Mouse (Mus musculus): ENCODE measurements around the gene Wfs1. TPM values are rescaled to one million over a fixed set of nuclear protein-coding genes. Genes with fewer than 3 reads are reported as not detected.
A peak's percentile ranks its signal among the peaks of the same experiment; 100 is the strongest.

The Wfs1 gene
- polyA plus RNA-seq, 1 experiment from 2014 or later: 20.1 TPM

DNA sequence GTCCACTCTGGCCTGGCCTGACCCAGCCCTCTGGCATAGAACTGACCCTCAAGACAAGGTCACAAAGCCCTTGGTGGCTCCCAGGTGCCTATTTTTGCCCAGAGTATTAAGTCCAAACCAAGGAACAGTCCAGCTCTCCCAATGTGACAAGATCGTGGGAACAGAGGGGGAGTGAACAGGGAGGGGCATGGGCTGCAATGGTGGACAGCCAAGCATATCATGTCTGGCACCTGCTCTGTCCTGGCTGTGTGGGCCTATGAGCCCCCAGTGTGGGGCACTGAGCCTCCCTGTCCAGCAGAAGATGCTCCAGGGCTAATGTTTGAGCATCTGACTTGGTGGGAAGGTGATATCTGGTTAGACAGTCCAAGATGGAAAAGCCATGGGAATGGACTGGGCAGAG lies 2.4 kb downstream of the Wfs1 start:
- ATAC-seq (ENCODE audit: insufficient number of reproducible peaks, insufficient read depth, low FRiP score, low read depth): no peak
- Histone ChIP-seq H3K36me3 (ENCODE audit: control insufficient read depth, insufficient read depth, low read length) (peaks cover 3% of the 10 kb centered on the region; the same call in 1 of the 2 replicates), H3K27ac (replicated peaks in 1 of 2; ENCODE audit: control insufficient read depth in 1 of 2, insufficient read depth in 1 of 2, low read depth in 2 of 2, low read length in 2 of 2) (no peak overlapping the region), H3K4me2 (ENCODE audit: low read length) (no peak overlapping the region), H3K4me3 (ENCODE audit: control insufficient read depth in 1 of 2, insufficient read depth in 1 of 2, low read depth in 1 of 2, low read length in 2 of 2) (no peak overlapping the region), H3K27me3 (ENCODE audit: control insufficient read depth, insufficient read depth, low read length) (no peaks in the 10 kb centered on the region), H3K4me1 (ENCODE audit: control insufficient read depth in 2 of 2, insufficient read depth in 2 of 2, low read length in 2 of 2) (peaks cover 5 to 10% of the 10 kb centered on the region in 2 experiments; a peak in 3 of 4 replicates), H3K9me3 (ENCODE audit: control insufficient read depth, low read length) (no peaks in the 10 kb centered on the region), H3K9ac (ENCODE audit: low read length) (no peak overlapping the region)
- WGBS: 68% methylated on average over 1 of the region's 1 CpGs

DNA sequence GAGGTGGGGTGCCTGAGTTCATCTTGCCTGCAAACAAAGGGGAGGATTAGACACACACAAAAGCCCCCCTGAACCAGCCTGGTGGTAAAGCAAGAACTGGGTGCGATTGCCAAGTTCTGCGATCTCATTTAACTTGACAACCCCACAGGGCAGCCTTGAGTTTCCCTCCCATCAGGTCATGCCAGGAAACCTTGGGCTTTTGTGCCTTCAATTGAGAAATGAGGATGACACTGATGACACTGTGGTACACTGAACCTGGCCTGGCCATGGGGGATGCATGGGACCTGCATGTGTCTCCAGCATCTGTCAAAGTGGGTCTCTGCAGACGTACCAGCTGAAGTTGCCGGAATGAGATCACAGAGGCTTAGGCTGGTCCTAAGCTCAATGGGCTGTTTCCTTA lies 6.7 kb downstream of the Wfs1 start:
- Histone ChIP-seq H3K4me2 (ENCODE audit: low read length) (no peak overlapping the region), H3K9ac (ENCODE audit: low read length) (no peak overlapping the region), H3K4me3 (ENCODE audit: control insufficient read depth in 1 of 2, insufficient read depth in 1 of 2, low read depth in 1 of 2, low read length in 2 of 2) (no peak overlapping the region), H3K4me1 (ENCODE audit: control insufficient read depth in 2 of 2, insufficient read depth in 2 of 2, low read length in 2 of 2) (peaks cover 13 to 19% of the 10 kb centered on the region in 2 experiments; a peak in 3 of 4 replicates), H3K27ac (replicated peaks in 1 of 2; ENCODE audit: control insufficient read depth in 1 of 2, insufficient read depth in 1 of 2, low read depth in 2 of 2, low read length in 2 of 2) (no peak overlapping the region), H3K9me3 (ENCODE audit: control insufficient read depth, low read length) (no peaks in the 10 kb centered on the region), H3K27me3 (ENCODE audit: control insufficient read depth, insufficient read depth, low read length) (no peaks in the 10 kb centered on the region), H3K36me3 (ENCODE audit: control insufficient read depth, insufficient read depth, low read length) (peaks cover 13% of the 10 kb centered on the region; the same call in 1 of the 2 replicates)
- WGBS: 82% methylated on average over 4 of the region's 4 CpGs
- no peak for ATAC-seq (ENCODE audit: insufficient number of reproducible peaks, insufficient read depth, low FRiP score, low read depth)

GRCm38 (mm10) chr5:36979631-36980030 lies 9.4 kb downstream of the Wfs1 start:
- 65% methylated on average over 7 of the region's 7 CpGs for WGBS
- Histone ChIP-seq H3K36me3 (ENCODE audit: control insufficient read depth, insufficient read depth, low read length) (peaks cover 24% of the 10 kb centered on the region), H3K4me3 (ENCODE audit: control insufficient read depth in 1 of 2, insufficient read depth in 1 of 2, low read depth in 1 of 2, low read length in 2 of 2) (no peak overlapping the region), H3K27me3 (ENCODE audit: control insufficient read depth, insufficient read depth, low read length) (no peaks in the 10 kb centered on the region), H3K9ac (ENCODE audit: low read length) (no peak overlapping the region), H3K27ac (replicated peaks in 1 of 2; ENCODE audit: control insufficient read depth in 1 of 2, insufficient read depth in 1 of 2, low read depth in 2 of 2, low read length in 2 of 2) (no peak overlapping the region), H3K4me2 (ENCODE audit: low read length) (no peak overlapping the region), H3K4me1 (ENCODE audit: control insufficient read depth in 2 of 2, insufficient read depth in 2 of 2, low read length in 2 of 2) (peaks cover 13% of the 10 kb centered on the region in 2 experiments; a peak in 3 of 4 replicates), H3K9me3 (ENCODE audit: control insufficient read depth, low read length) (no peaks in the 10 kb centered on the region)
- ATAC-seq (ENCODE audit: insufficient number of reproducible peaks, insufficient read depth, low FRiP score, low read depth): peak; percentile 28; the same call in 1 of the 2 replicates

DNA sequence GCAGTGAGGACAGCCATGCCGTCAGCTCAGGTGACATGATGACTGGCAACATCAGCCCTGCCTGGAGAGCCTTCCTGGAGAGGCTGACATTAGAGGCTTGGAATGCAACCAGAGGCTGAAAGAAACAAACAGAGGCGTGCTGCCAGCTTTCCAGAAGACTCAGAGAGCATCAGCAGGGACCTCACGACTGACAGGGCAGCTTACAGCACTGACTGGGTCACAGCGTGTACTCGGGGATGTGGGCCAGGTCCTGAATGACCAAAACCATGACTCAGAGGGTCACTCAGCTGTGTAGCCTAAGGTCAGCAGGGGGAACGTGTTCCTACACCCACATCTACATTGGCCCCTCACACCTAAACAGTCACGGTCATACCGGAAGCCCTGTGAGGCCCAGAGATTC lies 10.0 kb downstream of the Wfs1 start:
- Histone ChIP-seq H3K4me3 (ENCODE audit: control insufficient read depth in 1 of 2, insufficient read depth in 1 of 2, low read depth in 1 of 2, low read length in 2 of 2) (no peak overlapping the region), H3K4me1 (ENCODE audit: control insufficient read depth in 2 of 2, insufficient read depth in 2 of 2, low read length in 2 of 2) (peaks cover 13% of the 10 kb centered on the region in 2 experiments; a peak in 3 of 4 replicates), H3K27ac (replicated peaks in 1 of 2; ENCODE audit: control insufficient read depth in 1 of 2, insufficient read depth in 1 of 2, low read depth in 2 of 2, low read length in 2 of 2) (no peak overlapping the region), H3K9ac (ENCODE audit: low read length) (no peak overlapping the region), H3K27me3 (ENCODE audit: control insufficient read depth, insufficient read depth, low read length) (no peaks in the 10 kb centered on the region), H3K9me3 (ENCODE audit: control insufficient read depth, low read length) (no peaks in the 10 kb centered on the region), H3K4me2 (ENCODE audit: low read length) (no peak overlapping the region), H3K36me3 (ENCODE audit: control insufficient read depth, insufficient read depth, low read length) (peaks cover 24% of the 10 kb centered on the region)
- no peak for ATAC-seq (ENCODE audit: insufficient number of reproducible peaks, insufficient read depth, low FRiP score, low read depth)
- WGBS: 51% methylated on average over 8 of the region's 8 CpGs

DNA sequence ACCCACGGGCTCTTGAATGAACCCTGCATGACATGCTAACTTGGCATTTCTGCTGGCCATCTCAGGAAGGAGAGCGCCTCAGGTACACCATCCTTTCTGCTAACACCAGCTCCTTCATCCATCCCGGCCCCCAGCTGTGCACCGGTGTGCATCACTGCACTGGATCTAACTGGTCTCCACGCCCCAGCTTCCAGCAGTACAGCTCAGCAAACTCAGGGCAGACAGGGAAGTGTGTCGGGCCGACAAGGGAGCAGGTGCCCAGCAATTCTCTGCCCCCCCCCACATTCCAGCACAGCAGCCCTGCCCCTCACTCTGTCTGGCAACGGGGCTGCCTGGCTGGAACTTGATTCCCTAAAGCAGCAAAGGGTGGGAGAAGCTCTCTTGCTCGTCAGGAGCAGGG lies 11.2 kb downstream of the Wfs1 start:
- Histone ChIP-seq H3K4me2 (ENCODE audit: low read length) (no peak overlapping the region), H3K27me3 (ENCODE audit: control insufficient read depth, insufficient read depth, low read length) (no peaks in the 10 kb centered on the region), H3K36me3 (ENCODE audit: control insufficient read depth, insufficient read depth, low read length) (peaks cover 31% of the 10 kb centered on the region), H3K9me3 (ENCODE audit: control insufficient read depth, low read length) (no peaks in the 10 kb centered on the region), H3K4me3 (ENCODE audit: control insufficient read depth in 1 of 2, insufficient read depth in 1 of 2, low read depth in 1 of 2, low read length in 2 of 2) (no peak overlapping the region), H3K4me1 (ENCODE audit: control insufficient read depth in 2 of 2, insufficient read depth in 2 of 2, low read length in 2 of 2) (peaks cover 13% of the 10 kb centered on the region in 2 experiments; a peak in 3 of 4 replicates), H3K27ac (replicated peaks in 1 of 2; ENCODE audit: control insufficient read depth in 1 of 2, insufficient read depth in 1 of 2, low read depth in 2 of 2, low read length in 2 of 2) (no peak overlapping the region), H3K9ac (ENCODE audit: low read length) (no peak overlapping the region)
- ATAC-seq (ENCODE audit: insufficient number of reproducible peaks, insufficient read depth, low FRiP score, low read depth): no peak
- 60% methylated on average over 9 of the region's 9 CpGs for WGBS

DNA sequence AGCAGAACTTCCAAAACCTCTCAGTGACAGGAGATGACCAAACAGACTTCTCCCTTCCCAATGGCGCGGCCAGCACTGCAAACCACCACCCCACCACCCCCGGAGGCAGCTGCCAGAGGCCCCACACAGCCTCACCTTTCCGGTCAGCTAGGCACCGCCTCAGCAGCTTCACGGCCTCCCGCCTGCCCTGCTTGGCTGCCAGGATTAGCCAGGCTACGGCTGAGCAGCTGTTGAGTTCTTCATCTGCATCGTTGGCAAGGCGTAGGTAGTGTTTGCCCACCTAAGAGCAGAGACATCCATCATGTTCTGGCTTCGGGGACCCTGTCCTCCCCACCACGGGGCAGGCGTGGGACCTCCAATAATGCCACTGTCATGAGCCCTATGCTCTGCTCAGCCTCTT lies 13.7 kb downstream of the Wfs1 start:
- WGBS: 83% methylated on average over 13 of the region's 13 CpGs

GRCm38 (mm10) chr5:36971587-36971986 lies 17.4 kb downstream of the Wfs1 start:
- no peak overlapping the region for H3K4me2 ChIP-seq (ENCODE audit: low read length)
- no peak overlapping the region for H3K4me3 ChIP-seq (ENCODE audit: control insufficient read depth in 1 of 2, insufficient read depth in 1 of 2, low read depth in 1 of 2, low read length in 2 of 2)
- 76% methylated on average over 8 of the region's 8 CpGs for WGBS
- H3K9ac ChIP-seq (ENCODE audit: low read length): no peak overlapping the region
- ATAC-seq (ENCODE audit: insufficient number of reproducible peaks, insufficient read depth, low FRiP score, low read depth): no peak
- H3K27ac ChIP-seq (replicated peaks in 1 of 2; ENCODE audit: control insufficient read depth in 1 of 2, insufficient read depth in 1 of 2, low read depth in 2 of 2, low read length in 2 of 2): no peak overlapping the region
- no peaks in the 10 kb centered on the region for H3K4me1 ChIP-seq (ENCODE audit: control insufficient read depth in 2 of 2, insufficient read depth in 2 of 2, low read length in 2 of 2)
- no peaks in the 10 kb centered on the region for H3K9me3 ChIP-seq (ENCODE audit: control insufficient read depth, low read length)
- peaks cover 71% of the 10 kb centered on the region for H3K36me3 ChIP-seq (ENCODE audit: control insufficient read depth, insufficient read depth, low read length)
- no peaks in the 10 kb centered on the region for H3K27me3 ChIP-seq (ENCODE audit: control insufficient read depth, insufficient read depth, low read length)

More for the DNA sequence above, 13.7 kb downstream of the Wfs1 start:
- peaks cover 13% of the 10 kb centered on the region in 2 experiments; a peak in 3 of 4 replicates for H3K4me1 ChIP-seq (ENCODE audit: control insufficient read depth in 2 of 2, insufficient read depth in 2 of 2, low read length in 2 of 2)
- H3K9me3 ChIP-seq (ENCODE audit: control insufficient read depth, low read length): no peaks in the 10 kb centered on the region
- no peak overlapping the region for H3K27ac ChIP-seq (replicated peaks in 1 of 2; ENCODE audit: control insufficient read depth in 1 of 2, insufficient read depth in 1 of 2, low read depth in 2 of 2, low read length in 2 of 2)
- no peak overlapping the region for H3K4me3 ChIP-seq (ENCODE audit: control insufficient read depth in 1 of 2, insufficient read depth in 1 of 2, low read depth in 1 of 2, low read length in 2 of 2)
- H3K4me2 ChIP-seq (ENCODE audit: low read length): no peak overlapping the region
- peaks cover 43% of the 10 kb centered on the region for H3K36me3 ChIP-seq (ENCODE audit: control insufficient read depth, insufficient read depth, low read length)
- no peak for ATAC-seq (ENCODE audit: insufficient number of reproducible peaks, insufficient read depth, low FRiP score, low read depth)
- H3K9ac ChIP-seq (ENCODE audit: low read length): no peak overlapping the region
- H3K27me3 ChIP-seq (ENCODE audit: control insufficient read depth, insufficient read depth, low read length): no peaks in the 10 kb centered on the region

DNA sequence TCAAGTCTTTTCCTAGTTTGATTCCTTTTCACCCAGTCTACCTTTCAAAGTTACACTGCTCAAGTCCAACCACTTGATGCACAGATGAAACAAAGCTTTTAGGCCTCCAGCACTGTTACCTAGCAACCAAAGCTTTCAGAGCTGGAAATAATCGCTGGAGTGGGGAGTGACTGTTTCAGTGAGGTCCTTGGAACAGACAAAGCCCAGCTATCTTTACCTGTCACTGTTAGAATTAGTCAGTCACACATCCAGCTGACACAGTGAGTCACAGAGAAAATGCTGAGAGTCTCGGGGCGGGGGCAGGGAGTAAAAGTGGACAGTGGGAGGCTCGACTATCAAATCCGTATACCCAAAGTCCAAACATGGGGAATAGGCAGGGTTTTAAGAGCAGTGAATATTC lies 28.5 kb downstream of the Wfs1 start:
- Histone ChIP-seq H3K27me3 (ENCODE audit: control insufficient read depth, insufficient read depth, low read length) (no peaks in the 10 kb centered on the region; the same call in 1 of the 2 replicates), H3K4me1 (ENCODE audit: control insufficient read depth in 2 of 2, insufficient read depth in 2 of 2, low read length in 2 of 2) (peaks cover 7 to 16% of the 10 kb centered on the region in 2 experiments), H3K4me3 (ENCODE audit: control insufficient read depth in 1 of 2, insufficient read depth in 1 of 2, low read depth in 1 of 2, low read length in 2 of 2) (no peak overlapping the region), H3K9me3 (ENCODE audit: control insufficient read depth, low read length) (no peaks in the 10 kb centered on the region), H3K36me3 (ENCODE audit: control insufficient read depth, insufficient read depth, low read length) (peaks cover under 1% of the 10 kb centered on the region; the same call in 1 of the 2 replicates), H3K9ac (ENCODE audit: low read length) (no peak overlapping the region), H3K27ac (replicated peaks in 1 of 2; ENCODE audit: control insufficient read depth in 1 of 2, insufficient read depth in 1 of 2, low read depth in 2 of 2, low read length in 2 of 2) (peak overlapping the region; percentile 63 to 68), H3K4me2 (ENCODE audit: low read length) (peak overlapping the region; percentile 13; the same call in 1 of the 2 replicates)
- ATAC-seq (ENCODE audit: insufficient number of reproducible peaks, insufficient read depth, low FRiP score, low read depth): peak; percentile 65; the same call in 1 of the 2 replicates
- WGBS: 18% methylated on average over 5 of the region's 5 CpGs

Data from heart, embryonic 14.5 days (tissue).